Mouse (Mus musculus) neural tube, embryonic 10.5 days (tissue): ENCODE measurements around the gene Uri1.
A peak's percentile ranks its signal among the peaks of the same experiment; 100 is the strongest.

Experiments used
- DNase-seq: peaks from one replicate; pipeline ENCODE4 v3.0.0-alpha.2; 2017; ENCODE audit warnings: low spot score; ENCODE audit errors: extremely low spot score

The Uri1 gene

GRCm38 (mm10) chr7:38015356-38015755, 8.0 kb downstream of the Uri1 start:
- no peak for DNase-seq

GRCm38 (mm10) chr7:38013946-38014345, 9.4 kb downstream of the Uri1 start:
- DNase-seq, result no peak

- no peak for DNase-seq
Observed at GRCm38 (mm10) chr7:38012811-38013210, 10.5 kb downstream of the Uri1 start.

- DNase-seq, result no peak
Observed at GRCm38 (mm10) chr7:38008359-38008758, 15.0 kb downstream of the Uri1 start.

- DNase-seq, result no peak
Observed at GRCm38 (mm10) chr7:38002451-38002850, 20.9 kb downstream of the Uri1 start.

- DNase-seq, result no peak
Observed at GRCm38 (mm10) chr7:37999691-38000090, 23.7 kb downstream of the Uri1 start.

- no peak for DNase-seq
Observed at GRCm38 (mm10) chr7:37992861-37993260, 30.5 kb downstream of the Uri1 start.

GRCm38 (mm10) chr7:37984866-37985265, 38.5 kb downstream of the Uri1 start:
- DNase-seq, result no peak

GRCm38 (mm10) chr7:37983471-37983870, 39.9 kb downstream of the Uri1 start:
- DNase-seq, result no peak

GRCm38 (mm10) chr7:37979729-37980128, 43.6 kb downstream of the Uri1 start:
- DNase-seq, result no peak

- no peak for DNase-seq
Observed at GRCm38 (mm10) chr7:37978412-37978811, 44.9 kb downstream of the Uri1 start.

GRCm38 (mm10) chr7:37977676-37978075, 45.7 kb downstream of the Uri1 start:
- DNase-seq, result no peak

GRCm38 (mm10) chr7:37972999-37973555, 50.3 kb downstream of the Uri1 start:
- no peak for DNase-seq

GRCm38 (mm10) chr7:37972571-37972970, 50.8 kb downstream of the Uri1 start:
- DNase-seq, result no peak

- no peak for DNase-seq
Observed at GRCm38 (mm10) chr7:37962326-37962725, 61.0 kb downstream of the Uri1 start.

- no peak for DNase-seq
Observed at GRCm38 (mm10) chr7:37961247-37961646, 62.1 kb downstream of the Uri1 start.

GRCm38 (mm10) chr7:37951841-37952240, 71.5 kb downstream of the Uri1 start:
- DNase-seq, result no peak

GRCm38 (mm10) chr7:37936459-37936858, 86.9 kb downstream of the Uri1 start:
- no peak for DNase-seq

- DNase-seq, result no peak
Observed at GRCm38 (mm10) chr7:37935786-37936185, 87.6 kb downstream of the Uri1 start.

GRCm38 (mm10) chr7:37934770-37935182, 88.6 kb downstream of the Uri1 start:
- DNase-seq, result peak; percentile 36

- DNase-seq, result no peak
Observed at GRCm38 (mm10) chr7:37933754-37934308, 89.5 kb downstream of the Uri1 start.

- no peak for DNase-seq
Observed at GRCm38 (mm10) chr7:37931631-37932030, 91.7 kb downstream of the Uri1 start.

- DNase-seq, result no peak
Observed at GRCm38 (mm10) chr7:37929738-37930137, 93.6 kb downstream of the Uri1 start.

- no peak for DNase-seq
Observed at GRCm38 (mm10) chr7:37922999-37923398, 100.4 kb downstream of the Uri1 start.
